Mouse (Mus musculus) thymus, adult 18-20 months (tissue): ENCODE measurements around the gene Nup93.
A peak's percentile ranks its signal among the peaks of the same experiment; 100 is the strongest.

ENCODE experiments used
- DNase-seq, 2 experiments: peaks; one replicate each; pipeline ENCODE4 v3.0.0; 2022; ENCODE audit warnings: mixed read lengths in 2 of 2

Gene Nup93

GRCm38 (mm10) chr8:94187290-94188002, 26.9 kb upstream of the Nup93 start:
- no peak for DNase-seq

- no peak for DNase-seq
Observed at GRCm38 (mm10) chr8:94189275-94190031, 24.9 kb upstream of the Nup93 start.

GRCm38 (mm10) chr8:94191101-94191691, 23.2 kb upstream of the Nup93 start:
- DNase-seq = peak; percentile 69 to 78

GRCm38 (mm10) chr8:94192926-94193325, 21.4 kb upstream of the Nup93 start:
- DNase-seq = no peak

GRCm38 (mm10) chr8:94194591-94195223, 19.7 kb upstream of the Nup93 start:
- no peak for DNase-seq

- no peak for DNase-seq
Observed at GRCm38 (mm10) chr8:94199202-94199869, 15.0 kb upstream of the Nup93 start.

- no peak for DNase-seq
Observed at GRCm38 (mm10) chr8:94204043-94204442, 10.3 kb upstream of the Nup93 start.

- DNase-seq = no peak
Observed at GRCm38 (mm10) chr8:94205736-94206135, 8.6 kb upstream of the Nup93 start.

- DNase-seq = no peak
Observed at GRCm38 (mm10) chr8:94206256-94206655, 8.1 kb upstream of the Nup93 start.

- DNase-seq = no peak
Observed at GRCm38 (mm10) chr8:94207491-94207890, 6.9 kb upstream of the Nup93 start.

- DNase-seq = no peak
Observed at GRCm38 (mm10) chr8:94209639-94210038, 4.7 kb upstream of the Nup93 start.

- no peak for DNase-seq
Observed at GRCm38 (mm10) chr8:94210225-94210624, 4.1 kb upstream of the Nup93 start.

GRCm38 (mm10) chr8:94213819-94214218, 545 bp upstream of the Nup93 start:
- DNase-seq = no peak

- no peak for DNase-seq
Observed at GRCm38 (mm10) chr8:94227381-94227939, 13.1 kb downstream of the Nup93 start.

GRCm38 (mm10) chr8:94240240-94240751, 25.9 kb downstream of the Nup93 start:
- DNase-seq = no peak

GRCm38 (mm10) chr8:94249836-94250435, 35.6 kb downstream of the Nup93 start:
- DNase-seq = no peak

- DNase-seq = no peak
Observed at GRCm38 (mm10) chr8:94258881-94259280, 44.5 kb downstream of the Nup93 start.

- DNase-seq = no peak
Observed at GRCm38 (mm10) chr8:94262626-94263297, 48.4 kb downstream of the Nup93 start.

- no peak for DNase-seq
Observed at GRCm38 (mm10) chr8:94266344-94267191, 52.2 kb downstream of the Nup93 start.

GRCm38 (mm10) chr8:94268359-94268890, 54.1 kb downstream of the Nup93 start:
- no peak for DNase-seq
